8 mouse cellular contexts compared by ENCODE assay signal in the genomic region with DNA sequence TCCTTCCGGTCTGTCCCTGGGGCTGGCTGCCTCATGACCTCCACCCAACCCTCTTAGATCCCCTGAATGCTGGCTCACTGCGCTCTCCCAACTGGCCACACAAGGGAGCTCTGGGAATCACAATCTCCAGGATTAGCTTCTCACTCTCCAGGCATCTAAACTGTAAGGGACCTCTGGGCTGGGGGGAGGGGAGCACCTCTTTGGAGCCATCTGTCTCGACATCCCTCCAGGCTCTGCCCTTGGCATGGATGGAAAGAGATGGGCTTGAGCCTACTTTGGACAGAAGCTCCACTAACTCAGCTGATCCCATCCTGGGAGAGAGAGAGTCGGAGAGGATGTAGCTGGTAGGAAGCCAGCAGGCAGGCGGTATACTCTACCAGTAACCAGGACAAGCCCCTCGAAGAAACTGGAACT. TPM values are rescaled to one million over a fixed set of nuclear protein-coding genes. Genes with fewer than 3 reads are reported as not detected.
DNase-seq lines count a peak whose midpoint lies in the region; ATAC-seq and TF ChIP-seq lines count a peak whose summit lies in the region.

No protein-coding gene starts in this region.

- H3K9ac ChIP-seq in heart, postnatal 0 days (replicated peaks; ENCODE audit: low read depth, low read length) = no peak overlapping the region
- H3K9ac ChIP-seq in midbrain, embryonic 14.5 days (replicated peaks; ENCODE audit: low read length) = no peak overlapping the region

- TF ChIP-seq EP300 in heart, postnatal 0 days (IDR thresholded peaks at IDR 0.05; ENCODE audit: low read depth) = no peak

- 24% methylated on average over 6 of the region's 6 CpGs for WGBS in heart, postnatal 0 days
- 37% methylated on average over 6 of the region's 6 CpGs for WGBS in midbrain, embryonic 14.5 days

- intact Hi-C loops in gastrocnemius, adult 2 months (cut with DNase I) = no loop called here
- intact Hi-C loops in gastrocnemius, postnatal 36 days (cut with DNase I) = no loop called here
- intact Hi-C loops in left cerebral cortex, postnatal 14 days (cut with DNase I) = no loop called here

- no peak overlapping the region for H3K4me2 ChIP-seq in heart, postnatal 0 days (ENCODE audit: low read depth, low read length)
- H3K4me2 ChIP-seq in midbrain, embryonic 14.5 days (ENCODE audit: low read length) = no peak overlapping the region

- peak overlapping the region; percentile 86 for H3K27ac ChIP-seq in gastrocnemius, adult 2 months
- H3K27ac ChIP-seq in heart, postnatal 0 days (ENCODE audit: low read depth) = peak overlapping the region; percentile 96
- H3K27ac ChIP-seq in midbrain, embryonic 14.5 days (replicated peaks; ENCODE audit: low read depth, low read length) = peak overlapping the region; percentile 41; the same call in 1 of the 2 replicates

- no peaks in the 10 kb centered on the region for H3K9me3 ChIP-seq in heart, postnatal 0 days (replicated peaks; ENCODE audit: control insufficient read depth, low read length)
- no peaks in the 10 kb centered on the region for H3K9me3 ChIP-seq in midbrain, embryonic 14.5 days (ENCODE audit: control insufficient read depth, low read length)

- peaks cover 39% of the 10 kb centered on the region for H3K4me1 ChIP-seq in heart, postnatal 0 days (ENCODE audit: control insufficient read depth, insufficient read depth)
- H3K4me1 ChIP-seq in midbrain, embryonic 14.5 days (ENCODE audit: control insufficient read depth, insufficient read depth, low read length) = peaks cover 42% of the 10 kb centered on the region

- DNase-seq in gastrocnemius, adult 2 months = peak; percentile 54
- no peak for DNase-seq in gastrocnemius, postnatal 36 days
- peak; percentile 63 for DNase-seq in embryo, embryonic 10 days (ENCODE audit: low spot score)
- DNase-seq in heart, postnatal 0 days (ENCODE audit: low spot score) = peak; percentile 89
- DNase-seq in kidney, postnatal 25 days = peak; percentile 51 to 71
- peak; percentile 43 for DNase-seq in midbrain, embryonic 14.5 days
- no peak for DNase-seq in left cerebral cortex, postnatal 14 days (ENCODE audit: low spot score in 2 of 2)
- DNase-seq in thymus, postnatal 36 days = no peak

- 0 out of 2 replicates have a peak, but pooled peaks cover 9% of the 10 kb centered on the region for H3K36me3 ChIP-seq in heart, postnatal 0 days (replicated peaks; ENCODE audit: control insufficient read depth, insufficient read depth, low read length)
- H3K36me3 ChIP-seq in midbrain, embryonic 14.5 days (ENCODE audit: control insufficient read depth, insufficient read depth, low read length) = peaks cover 30% of the 10 kb centered on the region

- peak; percentile 13; the same call in 1 of the 2 replicates for TF ChIP-seq CTCF in gastrocnemius, adult 2 months (IDR thresholded peaks at IDR 0.05)
- peak; percentile 58 for TF ChIP-seq CTCF in heart, postnatal 0 days (IDR thresholded peaks at IDR 0.05; ENCODE audit: low read depth)

- ATAC-seq in heart, postnatal 0 days (ENCODE audit: insufficient read depth, low read depth) = peak; percentile 16
- no peak for ATAC-seq in midbrain, embryonic 14.5 days (ENCODE audit: low FRiP score, low TSS enrichment)

- H3K4me3 ChIP-seq in gastrocnemius, adult 2 months = no peak overlapping the region
- H3K4me3 ChIP-seq in heart, postnatal 0 days (ENCODE audit: low read depth, low read length) = no peak overlapping the region
- H3K4me3 ChIP-seq in midbrain, embryonic 14.5 days (replicated peaks; ENCODE audit: low read depth, low read length) = no peak overlapping the region

- no peaks in the 10 kb centered on the region for H3K27me3 ChIP-seq in heart, postnatal 0 days (ENCODE audit: control insufficient read depth, insufficient read depth, low read length)
- H3K27me3 ChIP-seq in midbrain, embryonic 14.5 days (ENCODE audit: control insufficient read depth, insufficient read depth, low read length) = no peaks in the 10 kb centered on the region

RNA-seq across cellular contexts. Expression of a gene that starts 1.7 kb away (rescaled TPM):
- total RNA-seq in gastrocnemius, adult 2 months (2021) = 1 to 10 TPM; 8.3 to 8.7 TPM
- 1 to 10 TPM; 8.9 to 9.6 TPM for total RNA-seq in gastrocnemius, postnatal 36 days (2021)
- total RNA-seq in heart, postnatal 0 days (2014; rRNA removed; ENCODE audit: low replicate concordance) = 153 and 199 TPM in 2 replicates
- 51.6 and 54.5 TPM in 2 replicates for polyA plus RNA-seq in heart, postnatal 0 days (2015; fragmentation: Nextera tagmentation; extraction: Ambion mirVana)
- 86.4 and 107 TPM in 2 replicates for polyA plus RNA-seq in midbrain, embryonic 14.5 days (2014; fragmentation: Nextera tagmentation; extraction: Ambion mirVana)
- 10 to 100 TPM; 50.7 to 52.0 TPM for total RNA-seq in left cerebral cortex, postnatal 14 days (2021)

RNA-seq across cellular contexts. Expression of a gene that starts 14.0 kb away (rescaled TPM):
- 10 to 100 TPM in 1 of 2 experiments, 1 to 10 TPM in 1; 8.9 to 10.9 TPM for total RNA-seq in gastrocnemius, adult 2 months (2021)
- total RNA-seq in gastrocnemius, postnatal 36 days (2021) = 1 to 10 TPM; 7.6 to 9.0 TPM
- 15.2 and 19.2 TPM in 2 replicates for total RNA-seq in heart, postnatal 0 days (2014; rRNA removed; ENCODE audit: low replicate concordance)
- polyA plus RNA-seq in heart, postnatal 0 days (2015; fragmentation: Nextera tagmentation; extraction: Ambion mirVana) = 14.5 and 14.8 TPM in 2 replicates
- polyA plus RNA-seq in midbrain, embryonic 14.5 days (2014; fragmentation: Nextera tagmentation; extraction: Ambion mirVana) = 85.2 and 117 TPM in 2 replicates
- total RNA-seq in left cerebral cortex, postnatal 14 days (2021) = 10 to 100 TPM; 41.3 to 42.7 TPM

RNA-seq across cellular contexts. Expression of a gene that starts 29.0 kb away (rescaled TPM):
- total RNA-seq in gastrocnemius, adult 2 months (2021) = 10 to 100 TPM; 90.7 to 94.1 TPM
- 10 to 100 TPM; 81.0 to 85.9 TPM for total RNA-seq in gastrocnemius, postnatal 36 days (2021)
- total RNA-seq in heart, postnatal 0 days (2014; rRNA removed; ENCODE audit: low replicate concordance) = 65.1 and 98.4 TPM in 2 replicates
- 27.4 and 27.7 TPM in 2 replicates for polyA plus RNA-seq in heart, postnatal 0 days (2015; fragmentation: Nextera tagmentation; extraction: Ambion mirVana)
- 88.6 and 90.0 TPM in 2 replicates for polyA plus RNA-seq in midbrain, embryonic 14.5 days (2014; fragmentation: Nextera tagmentation; extraction: Ambion mirVana)
- 100 to 1,000 TPM; 154 to 159 TPM for total RNA-seq in left cerebral cortex, postnatal 14 days (2021)

RNA-seq across cellular contexts. Expression of a gene that starts 32.9 kb away (rescaled TPM):
- 1 to 10 TPM; 1.0 to 1.1 TPM for total RNA-seq in gastrocnemius, adult 2 months (2021)
- 1 to 10 TPM in 1 of 2 experiments, under 1 TPM in 1; 0.79 to 1.1 TPM for total RNA-seq in gastrocnemius, postnatal 36 days (2021)
- 1.0 and 4.9 TPM in 2 replicates for total RNA-seq in heart, postnatal 0 days (2014; rRNA removed; ENCODE audit: low replicate concordance)
- 2.5 and 2.6 TPM in 2 replicates for polyA plus RNA-seq in heart, postnatal 0 days (2015; fragmentation: Nextera tagmentation; extraction: Ambion mirVana)
- 23.7 and 27.9 TPM in 2 replicates for polyA plus RNA-seq in midbrain, embryonic 14.5 days (2014; fragmentation: Nextera tagmentation; extraction: Ambion mirVana)
- total RNA-seq in left cerebral cortex, postnatal 14 days (2021) = 10 to 100 TPM; 35.2 to 39.7 TPM

RNA-seq across cellular contexts. Expression of a gene that starts 41.8 kb away (rescaled TPM):
- total RNA-seq in gastrocnemius, adult 2 months (2021) = 100 to 1,000 TPM; 128 TPM
- total RNA-seq in gastrocnemius, postnatal 36 days (2021) = 100 to 1,000 TPM; 131 to 136 TPM
- 7.1 and 55.2 TPM in 2 replicates for total RNA-seq in heart, postnatal 0 days (2014; rRNA removed; ENCODE audit: low replicate concordance)
- 18.6 and 18.9 TPM in 2 replicates for polyA plus RNA-seq in heart, postnatal 0 days (2015; fragmentation: Nextera tagmentation; extraction: Ambion mirVana)
- polyA plus RNA-seq in midbrain, embryonic 14.5 days (2014; fragmentation: Nextera tagmentation; extraction: Ambion mirVana) = 4.1 and 4.6 TPM in 2 replicates
- 1 to 10 TPM; 6.7 to 8.2 TPM for total RNA-seq in left cerebral cortex, postnatal 14 days (2021)

Comparison
In these comparisons a context has a peak if more than half of its experiments do, and no peak if none do; other contexts are left out.
1. DNase-seq: peak in gastrocnemius, adult 2 months (single experiment), embryo, embryonic 10 days (single experiment), heart, postnatal 0 days (single experiment), kidney, postnatal 25 days (2 of 2) and midbrain, embryonic 14.5 days (single experiment); none in gastrocnemius, postnatal 36 days (0 of 2), left cerebral cortex, postnatal 14 days (0 of 2) and thymus, postnatal 36 days (0 of 2).
2. H3K27ac ChIP-seq: peak in every context shown above with its lines; median percentile 96 in heart, postnatal 0 days; 86 in gastrocnemius, adult 2 months; 41 in midbrain, embryonic 14.5 days.
3. RNA of a gene that starts 1.7 kb away (total RNA-seq): 153 to 199 TPM in heart, postnatal 0 days and 50.7 to 52.0 TPM in left cerebral cortex, postnatal 14 days; 8.9 to 9.6 TPM in gastrocnemius, postnatal 36 days and 8.3 to 8.7 TPM in gastrocnemius, adult 2 months; every median in the first group is over 4 times any median in the second.